Mouse (Mus musculus): ENCODE measurements at regions not wholly inside any gene's neighbourhood (a gene's known extent, or its start where the extent isn't known, plus 50 kb on each side); places are given as distances from the start of the nearest gene placed in this dataset.

DNA sequence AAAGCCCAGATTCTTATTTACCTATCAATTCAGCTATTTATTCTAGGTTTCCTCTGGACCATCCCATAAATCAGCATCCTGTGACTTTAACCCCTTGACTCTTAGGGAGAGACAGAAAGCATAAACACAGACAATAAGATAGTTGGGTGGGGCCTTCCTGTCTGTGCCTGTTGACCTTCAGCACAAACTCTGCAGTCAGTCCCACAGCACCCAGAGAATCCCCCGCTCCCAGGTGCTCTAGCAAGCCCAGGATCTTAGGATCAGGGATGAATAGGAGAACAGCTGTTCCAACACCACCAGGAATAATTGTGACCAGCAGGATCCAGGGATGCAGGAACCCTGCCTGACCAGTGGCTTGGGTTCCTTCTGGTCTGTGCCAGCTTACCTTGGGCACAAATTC lies 107.8 kb downstream of the Basp1 start:
- Histone ChIP-seq H3K36me3 (replicated peaks; ENCODE audit: insufficient read depth, low read length) (no peaks in the 10 kb centered on the region), H3K4me1 (ENCODE audit: insufficient read depth) (0 out of 2 replicates have a peak, but pooled peaks cover 2% of the 10 kb centered on the region), H3K9ac (replicated peaks) (no peak overlapping the region), H3K27me3 (ENCODE audit: insufficient read depth, low read length) (no peaks in the 10 kb centered on the region), H3K4me3 (ENCODE audit: low read depth, low read length) (no peak overlapping the region), H3K27ac (ENCODE audit: low read depth) (no peak overlapping the region), H3K9me3 (ENCODE audit: low read length) (no peaks in the 10 kb centered on the region), H3K4me2 (ENCODE audit: low read depth, low read length) (no peak overlapping the region)
- no peak for TF ChIP-seq EP300 (IDR thresholded peaks at IDR 0.05; ENCODE audit: low read depth)
- TF ChIP-seq CTCF (IDR thresholded peaks at IDR 0.05; ENCODE audit: low read depth) = no peak
- DNase-seq (no peak), ATAC-seq (no peak)
- 61% methylated on average over 1 of the region's 1 CpGs for WGBS (ENCODE audit: insufficient replicate concordance)

DNA sequence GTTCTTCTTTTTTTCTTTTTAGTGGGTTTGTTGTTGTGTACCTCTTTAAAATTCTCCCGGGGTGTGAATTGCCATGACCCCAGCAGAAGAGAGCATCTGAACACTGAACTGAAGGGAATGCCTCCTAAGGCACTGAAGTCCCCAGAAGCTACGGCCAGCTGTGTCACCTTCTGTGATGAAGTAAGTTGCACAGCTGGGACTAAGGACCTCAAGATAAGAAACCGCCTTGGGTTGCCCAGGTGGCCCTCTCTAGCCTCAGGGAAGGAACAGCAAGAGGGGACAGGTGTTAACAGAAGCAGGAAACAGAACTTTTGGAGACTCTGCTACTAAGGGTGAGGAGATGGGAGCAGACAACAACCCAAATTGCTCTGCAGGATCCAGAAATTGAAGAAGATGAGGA lies 110.2 kb downstream of the Basp1 start:
- no peak for DNase-seq
- Histone ChIP-seq H3K27me3 (ENCODE audit: insufficient read depth, low read length) (no peaks in the 10 kb centered on the region), H3K4me3 (ENCODE audit: low read depth, low read length) (no peak overlapping the region), H3K4me2 (ENCODE audit: low read depth, low read length) (no peak overlapping the region), H3K36me3 (replicated peaks; ENCODE audit: insufficient read depth, low read length) (no peaks in the 10 kb centered on the region), H3K4me1 (ENCODE audit: insufficient read depth) (0 out of 2 replicates have a peak, but pooled peaks cover 2% of the 10 kb centered on the region), H3K9ac (replicated peaks) (no peak overlapping the region), H3K9me3 (ENCODE audit: low read length) (no peaks in the 10 kb centered on the region), H3K27ac (ENCODE audit: low read depth) (no peak overlapping the region)
- TF ChIP-seq CTCF (IDR thresholded peaks at IDR 0.05; ENCODE audit: low read depth) (no peak), EP300 (IDR thresholded peaks at IDR 0.05; ENCODE audit: low read depth) (no peak)
- 67% methylated on average over 3 of the region's 3 CpGs for WGBS (ENCODE audit: insufficient replicate concordance)
- no peak for ATAC-seq

DNA sequence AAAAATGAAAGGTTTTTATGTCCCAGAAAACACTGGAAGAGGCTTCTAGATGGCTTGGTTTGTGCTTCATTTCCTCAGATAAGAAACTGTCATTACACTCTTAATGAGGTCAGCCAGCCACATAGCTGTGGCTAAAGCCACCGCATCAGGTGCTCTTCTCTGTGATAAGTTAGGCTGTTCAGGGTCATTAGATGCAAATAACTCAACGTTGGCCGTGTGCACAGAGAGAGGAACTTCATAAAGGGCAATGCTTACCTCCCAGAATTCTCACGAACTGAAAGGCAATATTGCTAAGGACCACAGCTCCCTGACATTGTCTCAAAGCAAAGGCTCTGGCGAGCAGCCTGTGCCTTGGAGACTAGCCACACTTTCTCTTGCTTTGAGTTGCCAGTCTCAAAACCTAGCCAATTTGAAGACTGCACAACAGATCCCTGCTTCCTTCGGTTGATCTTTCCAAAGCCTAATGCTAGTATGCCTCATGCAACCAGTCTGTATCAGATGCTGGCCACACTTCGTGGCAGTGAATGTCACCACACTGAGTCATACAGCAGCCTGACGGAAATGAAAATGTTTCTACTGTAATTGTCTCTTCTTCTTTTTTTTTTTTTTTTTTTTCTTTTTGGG lies 110.8 kb downstream of the Basp1 start:
- DNase-seq (no peak), ATAC-seq (no peak)
- TF ChIP-seq EP300 (IDR thresholded peaks at IDR 0.05; ENCODE audit: low read depth) (no peak), CTCF (IDR thresholded peaks at IDR 0.05; ENCODE audit: low read depth) (no peak)
- H3K9ac ChIP-seq (replicated peaks) = no peak overlapping the region
- 0 out of 2 replicates have a peak, but pooled peaks cover 2% of the 10 kb centered on the region for H3K4me1 ChIP-seq (ENCODE audit: insufficient read depth)
- H3K36me3 ChIP-seq (replicated peaks; ENCODE audit: insufficient read depth, low read length) = no peaks in the 10 kb centered on the region
- no peaks in the 10 kb centered on the region for H3K27me3 ChIP-seq (ENCODE audit: insufficient read depth, low read length)
- H3K4me3 ChIP-seq (ENCODE audit: low read depth, low read length) = no peak overlapping the region
- 29% methylated on average over 8 of the region's 8 CpGs for whole genome bisulfite sequencing (ENCODE audit: insufficient replicate concordance)
- H3K9me3 ChIP-seq (ENCODE audit: low read length) = no peaks in the 10 kb centered on the region
- H3K4me2 ChIP-seq (ENCODE audit: low read depth, low read length) = no peak overlapping the region
- H3K27ac ChIP-seq (ENCODE audit: low read depth) = no peak overlapping the region

DNA sequence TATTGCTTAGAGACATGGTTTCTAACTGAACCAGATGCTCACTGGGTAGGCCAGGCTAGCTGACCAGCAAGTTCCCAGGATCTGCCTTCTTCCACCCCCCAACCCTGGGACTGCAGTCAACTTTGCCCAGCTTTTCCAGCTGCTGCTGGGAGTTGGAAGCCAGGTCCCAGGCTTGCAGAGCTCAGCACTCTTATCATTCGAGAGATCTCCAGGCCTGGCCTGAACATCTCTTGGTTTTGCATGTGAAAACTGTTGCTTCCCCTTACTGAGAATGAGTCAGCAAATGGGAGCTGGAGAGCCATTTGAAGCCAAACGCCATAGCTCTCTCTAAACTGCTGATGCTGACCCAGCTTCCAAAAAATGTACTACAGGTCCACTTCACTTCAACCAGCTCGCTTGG lies 111.8 kb downstream of the Basp1 start:
- 30% methylated on average over 3 of the region's 3 CpGs for WGBS (ENCODE audit: insufficient replicate concordance)
- TF ChIP-seq EP300 (IDR thresholded peaks at IDR 0.05; ENCODE audit: low read depth) = no peak
- TF ChIP-seq CTCF (IDR thresholded peaks at IDR 0.05; ENCODE audit: low read depth) = no peak
- Histone ChIP-seq H3K4me2 (ENCODE audit: low read depth, low read length) (no peak overlapping the region), H3K27me3 (ENCODE audit: insufficient read depth, low read length) (no peaks in the 10 kb centered on the region), H3K4me1 (ENCODE audit: insufficient read depth) (0 out of 2 replicates have a peak, but pooled peaks cover 2% of the 10 kb centered on the region), H3K36me3 (replicated peaks; ENCODE audit: insufficient read depth, low read length) (no peaks in the 10 kb centered on the region), H3K9me3 (ENCODE audit: low read length) (no peaks in the 10 kb centered on the region), H3K4me3 (ENCODE audit: low read depth, low read length) (no peak overlapping the region), H3K9ac (replicated peaks) (no peak overlapping the region), H3K27ac (ENCODE audit: low read depth) (no peak overlapping the region)
- peak; percentile 23; the same call in 1 of the 2 replicates for ATAC-seq
- DNase-seq = no peak

DNA sequence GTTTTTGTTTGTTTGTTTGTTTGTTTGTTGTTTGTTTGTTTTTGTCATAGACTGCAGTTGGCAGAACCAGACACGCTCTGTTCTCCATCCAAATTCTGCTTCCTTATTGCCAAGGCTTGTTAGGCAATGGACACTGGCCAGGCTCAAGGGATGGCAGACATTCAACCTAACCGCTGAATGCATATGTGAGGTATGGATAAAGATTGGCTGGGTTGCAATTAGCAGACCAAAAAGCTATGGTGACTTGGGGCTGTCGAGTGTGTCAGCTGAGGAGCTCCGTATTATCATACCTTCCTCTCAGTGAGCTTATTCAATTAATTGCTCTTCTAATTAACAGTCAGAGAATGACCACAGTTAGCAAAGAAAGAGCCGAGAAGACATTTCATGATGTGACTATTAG lies 116.3 kb downstream of the Basp1 start:
- Histone ChIP-seq H3K9me3 (ENCODE audit: low read length) (no peaks in the 10 kb centered on the region), H3K9ac (replicated peaks) (no peak overlapping the region), H3K4me1 (ENCODE audit: insufficient read depth) (no peaks in the 10 kb centered on the region), H3K4me2 (ENCODE audit: low read depth, low read length) (no peak overlapping the region), H3K27ac (ENCODE audit: low read depth) (no peak overlapping the region), H3K4me3 (ENCODE audit: low read depth, low read length) (no peak overlapping the region), H3K27me3 (ENCODE audit: insufficient read depth, low read length) (no peaks in the 10 kb centered on the region), H3K36me3 (replicated peaks; ENCODE audit: insufficient read depth, low read length) (no peaks in the 10 kb centered on the region)
- TF ChIP-seq CTCF (IDR thresholded peaks at IDR 0.05; ENCODE audit: low read depth) (no peak), EP300 (IDR thresholded peaks at IDR 0.05; ENCODE audit: low read depth) (no peak)
- WGBS (ENCODE audit: insufficient replicate concordance) = 69% methylated on average over 5 of the region's 5 CpGs
- no peak for DNase-seq
- ATAC-seq = no peak

DNA sequence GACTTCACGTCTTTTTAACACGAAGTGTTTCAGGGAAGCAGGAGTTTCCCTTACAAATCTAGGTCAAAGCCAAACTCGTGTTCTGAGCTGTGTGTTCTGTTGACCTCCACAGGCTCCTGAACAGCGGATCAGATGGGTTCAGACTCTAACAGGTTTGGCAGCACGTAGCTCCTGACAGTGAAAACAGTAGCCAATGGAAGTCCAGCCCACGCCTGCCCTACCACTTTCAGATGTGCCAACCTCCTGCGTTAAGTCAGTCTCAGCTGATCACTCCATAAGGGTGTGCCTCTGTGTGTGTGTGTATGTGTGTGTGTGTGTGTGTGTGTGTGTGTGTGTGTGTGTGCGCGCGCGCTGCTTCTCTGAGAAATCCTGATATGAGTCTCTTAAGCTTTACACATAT lies 116.8 kb downstream of the Basp1 start:
- no peaks in the 10 kb centered on the region for H3K36me3 ChIP-seq (replicated peaks; ENCODE audit: insufficient read depth, low read length)
- TF ChIP-seq EP300 (IDR thresholded peaks at IDR 0.05; ENCODE audit: low read depth) (no peak), CTCF (IDR thresholded peaks at IDR 0.05; ENCODE audit: low read depth) (no peak)
- H3K9ac ChIP-seq (replicated peaks) = no peak overlapping the region
- ATAC-seq (no peak), DNase-seq (no peak)
- H3K27me3 ChIP-seq (ENCODE audit: insufficient read depth, low read length) = no peaks in the 10 kb centered on the region
- no peaks in the 10 kb centered on the region for H3K9me3 ChIP-seq (ENCODE audit: low read length)
- H3K27ac ChIP-seq (ENCODE audit: low read depth) = no peak overlapping the region
- 82% methylated on average over 11 of the region's 11 CpGs for WGBS (ENCODE audit: insufficient replicate concordance)
- no peak overlapping the region for H3K4me2 ChIP-seq (ENCODE audit: low read depth, low read length)
- H3K4me3 ChIP-seq (ENCODE audit: low read depth, low read length) = no peak overlapping the region
- no peaks in the 10 kb centered on the region for H3K4me1 ChIP-seq (ENCODE audit: insufficient read depth)
